In genomic region chr10:99443453-99444170, GRCm38 (mm10) we compare ENCODE assay signal across 32 mouse cellular contexts.
A peak's percentile ranks its signal among the peaks of the same experiment; 100 is the strongest.
DNase-seq lines count a peak whose midpoint lies in the region; ATAC-seq and TF ChIP-seq lines count a peak whose summit lies in the region.
"Had no signal": no experiment of that assay in that cellular context is flagged by ENCODE, and none has a peak within 500 bp of the region (broad histone marks: within the 10 kb centered on the region; RNA-seq: fewer than 3 reads in every experiment).

No protein-coding gene starts in this region.

- no peaks in the 10 kb centered on the region for H3K9me3 ChIP-seq in lung, postnatal 0 days (ENCODE audit: low read length)
- H3K9me3 ChIP-seq in intestine, embryonic 15.5 days: no peaks in the 10 kb centered on the region
- H3K9me3 ChIP-seq: embryonic facial prominence, embryonic 15.5 days; limb, embryonic 10.5 days; limb, embryonic 15.5 days; neural tube, embryonic 12.5 days; stomach, embryonic 15.5 days had no signal

- no peaks in the 10 kb centered on the region for H3K27me3 ChIP-seq in lung, postnatal 0 days (replicated peaks; ENCODE audit: insufficient read depth, low read length)
- no peaks in the 10 kb centered on the region for H3K27me3 ChIP-seq in intestine, embryonic 15.5 days (replicated peaks)
- H3K27me3 ChIP-seq: embryonic facial prominence, embryonic 15.5 days; heart, embryonic 13.5 days; limb, embryonic 15.5 days; neural tube, embryonic 12.5 days; Patski; stomach, embryonic 15.5 days had no signal

- H3K4me1 ChIP-seq in lung, postnatal 0 days (ENCODE audit: insufficient read depth, low read depth, low read length): peaks cover 7% of the 10 kb centered on the region; the same call in 1 of the 2 replicates
- H3K4me1 ChIP-seq in bone marrow macrophage, adult 2 months (ENCODE audit: control insufficient read depth, insufficient read depth, low read length): peaks cover 29% of the 10 kb centered on the region
- no peaks in the 10 kb centered on the region for H3K4me1 ChIP-seq in intestine, embryonic 15.5 days (replicated peaks)
- H3K4me1 ChIP-seq: limb, embryonic 10.5 days; neural tube, embryonic 12.5 days had no signal

- no peak for ATAC-seq in lung, postnatal 0 days
- ATAC-seq in megakaryocyte, adult 5-6 weeks (ENCODE audit: poor library complexity, severe bottlenecking): peak; percentile 83
- ATAC-seq in intestine, embryonic 15.5 days: no peak
- ATAC-seq: forebrain, embryonic 14.5 days; hindbrain, embryonic 16.5 days; midbrain, embryonic 16.5 days; Patski had no signal

- 87% methylated on average over 18 of the region's 18 CpGs for WGBS in lung, postnatal 0 days
- 90% methylated on average over 18 of the region's 18 CpGs for WGBS in intestine, embryonic 15.5 days

- DNase-seq in lung, postnatal 0 days (ENCODE audit: low spot score): peak; percentile 48
- no peak for DNase-seq in lung, adult 18-20 months
- no peak for DNase-seq in ovary, adult 18-20 months (ENCODE audit: low spot score)
- no peak for DNase-seq in frontal cortex, postnatal 36 days (ENCODE audit: low spot score in 2 of 2)
- DNase-seq: adrenal gland, postnatal 14 days; B cell, adult 2 months; cerebellum, adult 18-20 months; cerebellum, postnatal 14 days; gastrocnemius, postnatal 25 days; heart, adult 2 months; heart, postnatal 10 days; kidney, adult 2 months; kidney, postnatal 4 days; layer of hippocampus, postnatal 36 days; lung, postnatal 10 days; thymus, postnatal 14 days had no signal

- H3K4me2 ChIP-seq in lung, postnatal 0 days (replicated peaks; ENCODE audit: low read depth, low read length): no peak overlapping the region
- no peak overlapping the region for H3K4me2 ChIP-seq in intestine, embryonic 15.5 days (replicated peaks)
- H3K4me2 ChIP-seq: embryonic facial prominence, embryonic 15.5 days; heart, embryonic 13.5 days; limb, embryonic 15.5 days; midbrain, embryonic 11.5 days; neural tube, embryonic 12.5 days; stomach, embryonic 15.5 days had no signal

- no peak for TF ChIP-seq CTCF in lung, postnatal 0 days (IDR thresholded peaks at IDR 0.05)
- no peak for TF ChIP-seq CTCF in bone marrow macrophage, adult 2 months (IDR thresholded peaks at IDR 0.05; ENCODE audit: low read depth, low read length)

- H3K9ac ChIP-seq in lung, postnatal 0 days (replicated peaks; ENCODE audit: low read depth): no peak overlapping the region
- H3K9ac ChIP-seq in intestine, embryonic 15.5 days: no peak overlapping the region
- H3K9ac ChIP-seq: embryonic facial prominence, embryonic 15.5 days; heart, embryonic 13.5 days; limb, embryonic 15.5 days; neural tube, embryonic 12.5 days; stomach, embryonic 15.5 days had no signal

- H3K4me3 ChIP-seq in lung, postnatal 0 days (ENCODE audit: low read depth, low read length): no peak overlapping the region
- no peak overlapping the region for H3K4me3 ChIP-seq in bone marrow macrophage, adult 2 months (ENCODE audit: insufficient read depth, low read length)
- no peak overlapping the region for H3K4me3 ChIP-seq in intestine, embryonic 15.5 days (replicated peaks)
- H3K4me3 ChIP-seq: embryonic facial prominence, embryonic 10.5 days; embryonic facial prominence, embryonic 15.5 days; heart, adult 2 months; heart, embryonic 13.5 days; limb, embryonic 10.5 days; limb, embryonic 15.5 days; myocyte; neural tube, embryonic 12.5 days; stomach, embryonic 15.5 days had no signal

- H3K36me3 ChIP-seq in lung, postnatal 0 days (ENCODE audit: insufficient read depth, low read length): no peaks in the 10 kb centered on the region
- H3K36me3 ChIP-seq in intestine, embryonic 15.5 days: no peaks in the 10 kb centered on the region
- H3K36me3 ChIP-seq: embryonic facial prominence, embryonic 10.5 days; embryonic facial prominence, embryonic 15.5 days; heart, embryonic 13.5 days; limb, embryonic 10.5 days; limb, embryonic 15.5 days; neural tube, embryonic 12.5 days; stomach, embryonic 15.5 days had no signal

- TF ChIP-seq EP300 in lung, postnatal 0 days (IDR thresholded peaks at IDR 0.05): peak; percentile 47

- H3K27ac ChIP-seq in lung, postnatal 0 days (ENCODE audit: low read length): no peak overlapping the region
- peak overlapping the region; percentile 62 for H3K27ac ChIP-seq in bone marrow macrophage, adult 2 months (ENCODE audit: insufficient read depth, low read depth, low read length)
- H3K27ac ChIP-seq in intestine, embryonic 15.5 days: no peak overlapping the region
- H3K27ac ChIP-seq: embryonic facial prominence, embryonic 10.5 days; embryonic facial prominence, embryonic 15.5 days; heart, adult 2 months; heart, embryonic 13.5 days; limb, embryonic 10.5 days; limb, embryonic 15.5 days; neural tube, embryonic 12.5 days; stomach, embryonic 15.5 days had no signal

- no peak for TF ChIP-seq POLR2A in bone marrow macrophage, adult 2 months (IDR thresholded peaks at IDR 0.05; ENCODE audit: borderline replicate concordance, low read depth, low read length)
